Mouse (Mus musculus) liver, adult 2 months (tissue): ENCODE results near the gene Kif5c.

Experiments
- CTCF ChIP-seq: fragments of 200-500 bp; IDR thresholded peaks from 2 replicates; pipeline ENCODE4 v1.5.1; 2011; ENCODE audit warnings: low read depth, low read length, control low read depth
- POLR2A ChIP-seq: fragments of 200-500 bp; IDR thresholded peaks from 2 replicates; pipeline ENCODE4 v1.6.1; 2011; ENCODE audit warnings: low read length, control low read depth; ENCODE audit not compliant: insufficient read depth; ENCODE audit errors: extremely low read depth

DNA sequence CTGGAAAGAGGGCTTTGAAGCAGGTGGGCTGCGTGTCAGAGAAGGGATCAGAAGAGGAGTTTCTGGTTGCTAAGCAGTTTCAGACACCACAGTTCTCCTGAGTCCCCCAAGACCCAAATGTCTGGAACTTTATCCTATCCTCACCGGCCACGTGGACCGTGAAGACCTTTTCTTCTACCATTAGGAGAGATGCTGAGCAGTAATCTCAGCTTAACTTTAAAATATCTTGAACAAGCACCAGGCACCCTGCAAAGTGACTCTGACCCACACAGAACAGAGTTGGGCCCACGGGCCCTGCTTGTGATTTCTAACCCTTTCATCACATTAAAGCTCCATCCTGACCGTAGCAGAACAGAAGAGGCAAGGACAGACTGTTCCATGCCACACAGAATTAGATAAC lies 29.7 kb downstream of the Kif5c start:
- TF ChIP-seq CTCF (no peak), POLR2A (no peak)
